Mouse (Mus musculus) right cerebral cortex, postnatal 4 days (tissue): ENCODE results near the gene Nup155.

Experiments used
- DNase-seq: peaks from one replicate; pipeline ENCODE4 v3.0.0-alpha.2; 2022

The Nup155 gene

DNA sequence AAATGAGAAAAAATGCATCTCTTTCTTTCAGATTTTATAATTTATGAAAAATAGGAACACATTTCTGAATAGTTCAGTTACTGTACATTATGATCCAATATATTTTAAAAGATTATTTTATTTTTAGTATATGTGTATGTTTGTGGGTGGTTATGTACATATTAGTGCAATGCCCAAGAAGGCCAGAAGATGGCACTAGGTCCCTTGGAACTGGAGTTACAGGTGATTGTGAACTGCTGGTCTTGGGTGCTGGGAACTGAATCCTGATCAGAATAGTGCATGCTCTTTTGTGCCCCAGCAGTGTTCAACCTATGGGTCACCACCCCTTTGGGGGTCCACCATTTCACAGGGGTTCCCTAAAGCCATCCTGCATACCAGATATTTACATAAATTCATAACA lies 91.2 kb downstream of the Nup155 start:
- no peak for DNase-seq

DNA sequence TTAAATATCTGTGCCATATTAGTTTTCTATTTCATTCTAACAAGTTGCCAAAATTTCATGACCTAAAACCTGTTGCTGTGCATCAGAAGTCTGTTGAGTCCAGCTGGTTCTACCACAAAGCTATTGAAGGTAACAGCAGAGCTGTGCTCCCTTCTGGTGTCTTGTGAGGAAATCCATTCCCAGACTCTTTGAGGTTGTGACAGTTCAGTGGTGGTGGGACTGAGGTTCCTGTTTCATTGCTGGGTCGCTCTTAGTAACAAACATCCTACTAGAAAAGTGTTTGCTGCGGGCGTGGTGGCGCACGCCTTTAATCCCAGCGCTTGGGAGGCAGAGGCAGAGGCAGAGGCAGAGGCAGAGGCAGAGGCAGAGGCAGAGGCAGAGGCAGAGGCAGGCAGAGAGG lies 99.3 kb downstream of the Nup155 start:
- DNase-seq, result no peak
